Mouse (Mus musculus) embryonic stem cell, embryonic (primary cell): ENCODE results near the gene Peli2.

ENCODE experiments used
- CTCF ChIA-PET, 4 experiments: fragments of 300-600 bp in 2 of 4; fragments of 350-600 bp in 2 of 4; sonication (Branson Sonifier 250); formaldehyde crosslinking; loops; one replicate each; lab custom pipeline; 2022; ENCODE audit warnings: inconsistent platforms in 2 of 4; lab: Charles Lee
- POLR2A ChIA-PET, 4 experiments: fragments of 300-600 bp in 2 of 4; fragments of 350-600 bp in 2 of 4; sonication (Branson Sonifier 250); formaldehyde crosslinking; loops; one replicate each; lab custom pipeline; 2022; ENCODE audit warnings: antibody characterized with exemption in 4 of 4, inconsistent platforms in 1 of 4; lab: Charles Lee

Gene Peli2

DNA sequence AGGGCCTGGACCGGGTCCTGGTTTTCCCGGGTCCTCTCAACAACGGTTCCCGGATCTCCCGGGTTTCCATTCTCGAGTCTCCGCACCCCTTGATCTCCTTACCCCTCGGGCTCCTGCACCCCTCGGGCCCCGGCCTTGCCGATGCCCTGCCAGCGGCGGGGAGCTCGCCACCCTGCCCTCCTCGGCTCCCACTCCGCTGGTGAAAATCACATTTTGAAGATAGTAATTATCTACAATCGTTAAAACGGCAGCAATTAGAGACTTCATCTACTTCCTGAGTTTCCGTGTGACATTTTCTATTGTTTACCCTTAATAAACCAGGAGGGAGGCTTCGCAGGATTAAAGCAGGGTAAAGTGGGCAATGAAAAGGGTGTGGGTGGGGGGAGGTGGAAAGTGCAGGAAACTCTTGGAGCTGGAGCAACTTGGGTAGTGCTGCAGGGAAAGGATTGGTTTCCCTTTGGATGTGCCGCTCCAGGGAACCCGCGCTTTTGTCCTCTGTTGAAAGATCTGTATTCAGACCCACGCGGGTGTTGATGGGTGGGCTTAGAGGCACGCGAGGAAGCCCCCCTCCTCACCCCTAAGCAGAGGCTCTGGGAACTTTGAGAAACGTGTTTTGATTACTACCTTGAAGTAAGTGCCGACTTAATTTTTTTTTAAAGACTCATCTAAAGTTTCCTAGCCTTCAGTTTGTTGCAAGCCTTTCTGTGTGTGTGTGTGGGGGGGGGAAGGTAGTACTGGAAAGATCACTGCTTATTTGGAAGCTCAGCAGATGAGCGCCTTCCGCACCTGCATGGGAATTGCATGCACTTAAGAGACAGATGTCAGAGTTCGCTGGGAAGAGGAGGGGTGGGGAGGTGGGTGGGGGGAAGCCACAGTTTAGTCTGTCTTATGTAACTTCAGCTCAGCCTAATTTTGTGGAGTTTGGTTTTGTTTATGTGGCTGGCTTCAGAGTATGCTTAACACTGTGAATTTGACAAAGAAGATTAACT lies 1.2 kb downstream of the Peli2 start:
- CTCF ChIA-PET = interaction anchor here in 3 of 4 experiments (0.7 to 1.4 kb wide), 3 partner anchors 12 to 1035 kb away, joined by 3 to 21 read pairs (median 4); no protein-coding TSS in a partner anchor
- POLR2A ChIA-PET = interaction anchor here in 3 of 4 experiments (0.6 to 3.8 kb wide), 19 partner anchors 8 to 684 kb away, joined by 3 to 29 read pairs (median 5); no protein-coding TSS in a partner anchor

DNA sequence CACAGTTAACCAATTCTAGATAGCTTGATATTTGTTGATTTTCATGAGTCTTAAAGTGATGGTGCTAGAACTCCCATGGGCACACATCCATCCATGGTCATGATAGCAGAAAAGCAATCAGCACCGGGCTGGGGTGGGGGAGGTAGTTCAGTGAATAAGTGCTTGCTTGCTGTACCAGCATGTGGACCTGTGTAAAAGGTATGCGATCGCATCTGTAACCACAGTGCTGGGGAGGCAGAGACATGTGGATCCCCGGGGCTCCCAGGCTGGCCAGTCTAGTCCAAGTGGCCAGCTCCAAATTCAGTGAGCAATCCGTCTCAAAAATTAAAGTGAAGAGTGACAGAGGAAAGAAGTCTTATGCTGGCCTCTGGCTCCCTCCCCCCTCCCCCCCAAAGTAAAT lies 3.4 kb downstream of the Peli2 start:
- ChIA-PET POLR2A (interaction anchor here in 2 of 4 experiments (0.6 to 1.1 kb wide), 3 partner anchors 9 to 23 kb away, joined by 3 to 4 read pairs (median 4); no protein-coding TSS in a partner anchor), CTCF (no interaction called here)

DNA sequence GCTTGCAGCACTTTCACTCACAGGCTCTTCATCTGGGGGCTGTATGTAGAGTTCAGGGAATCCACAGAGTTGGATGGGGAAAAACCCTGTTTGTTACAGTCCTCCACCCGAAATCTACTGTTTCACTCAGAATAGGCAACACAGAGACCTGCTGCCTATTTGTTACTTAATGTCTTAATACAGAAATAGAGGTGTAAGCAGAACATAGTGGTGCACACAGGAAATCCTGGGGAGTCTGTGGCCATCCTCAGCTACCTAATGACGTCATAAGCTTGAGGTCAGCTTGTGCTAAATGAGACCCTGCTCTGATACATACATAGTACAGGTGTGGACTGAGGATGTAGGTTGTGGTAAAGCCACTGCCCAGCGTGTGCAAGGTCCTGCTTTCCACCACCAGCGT lies 4.2 kb downstream of the Peli2 start:
- CTCF ChIA-PET = no interaction called here
- POLR2A ChIA-PET = interaction anchor here in 1 of 4 experiments (1.4 kb wide), 1 partner anchor 9 kb away, joined by 3 read pairs; no protein-coding TSS in a partner anchor

DNA sequence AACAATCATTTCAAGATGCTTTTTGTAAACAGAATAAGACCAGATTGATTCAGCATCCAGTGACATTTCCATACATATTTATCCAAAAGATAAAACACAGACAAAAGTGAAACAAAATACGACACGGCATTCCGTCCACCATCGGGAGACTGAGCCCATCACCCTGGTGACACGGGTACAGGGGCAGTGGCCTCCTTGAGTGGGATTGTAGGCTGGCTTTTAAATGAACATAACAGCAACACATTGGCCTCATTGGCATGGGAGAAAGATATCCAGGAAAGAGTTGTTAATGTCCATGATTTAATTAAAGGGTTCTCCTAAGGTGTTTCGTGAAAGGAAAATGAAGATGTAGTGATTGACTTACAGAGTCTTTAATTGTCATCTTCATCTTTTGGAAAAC lies 5.3 kb downstream of the Peli2 start:
- CTCF ChIA-PET = no interaction called here
- POLR2A ChIA-PET = interaction anchor here in 1 of 4 experiments (1.4 kb wide), 1 partner anchor 8 kb away, joined by 3 read pairs; no protein-coding TSS in a partner anchor

DNA sequence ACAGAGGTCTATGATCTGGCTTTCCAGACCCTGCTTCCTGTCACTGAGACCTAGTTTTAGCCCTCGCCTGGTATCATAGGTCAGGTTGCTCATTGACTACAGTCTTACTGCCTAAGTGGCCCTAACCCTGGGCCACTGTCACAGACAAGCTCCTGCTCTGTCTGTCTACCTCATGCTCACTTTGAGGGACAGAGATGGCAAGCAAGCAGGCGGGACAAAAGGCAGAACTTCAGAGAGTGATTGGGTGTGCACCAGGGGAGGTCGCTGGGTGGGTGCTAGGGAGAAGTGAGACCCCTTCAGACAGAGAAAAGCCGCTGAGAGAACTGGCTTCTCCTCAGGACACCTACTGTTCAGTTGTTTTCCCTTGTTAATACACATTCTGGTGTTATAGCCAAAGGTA lies 6.3 kb downstream of the Peli2 start:
- ChIA-PET POLR2A (interaction anchor here in 2 of 4 experiments (0.6 to 1.4 kb wide), 2 partner anchors 10 to 409 kb away, joined by 4 read pairs; no protein-coding TSS in a partner anchor), CTCF (no interaction called here)

DNA sequence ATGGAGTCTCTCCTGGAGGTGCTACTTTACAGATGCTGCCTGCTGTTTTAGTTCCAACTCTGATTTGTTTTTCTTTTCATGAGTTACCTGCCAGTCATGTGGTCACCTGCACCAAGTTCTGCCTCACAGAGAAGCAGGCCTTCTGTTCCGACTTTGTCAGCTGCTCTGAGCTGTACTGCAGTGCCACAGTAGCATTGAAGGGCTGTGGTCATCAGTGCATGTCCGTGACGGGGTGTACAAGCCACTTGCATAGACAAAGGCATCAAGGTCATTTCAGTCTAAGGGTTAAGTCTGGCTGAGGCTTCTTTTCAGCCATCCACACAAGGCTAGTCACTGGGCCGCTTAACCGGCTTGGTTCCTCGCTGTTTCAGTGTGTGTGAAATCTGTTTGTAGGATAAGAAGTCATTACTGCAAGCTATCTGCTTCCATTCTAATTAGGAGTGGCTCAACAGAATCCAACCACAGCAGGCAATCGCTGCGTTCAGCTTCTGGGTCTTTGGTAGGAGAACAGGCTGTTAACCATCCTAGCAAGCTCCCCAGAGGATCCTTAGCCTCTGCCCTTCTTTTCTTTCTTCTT lies 7.1 kb downstream of the Peli2 start:
- CTCF ChIA-PET = no interaction called here
- POLR2A ChIA-PET = interaction anchor here in 1 of 4 experiments (1.4 kb wide), 1 partner anchor 9 kb away, joined by 4 read pairs; no protein-coding TSS in a partner anchor

DNA sequence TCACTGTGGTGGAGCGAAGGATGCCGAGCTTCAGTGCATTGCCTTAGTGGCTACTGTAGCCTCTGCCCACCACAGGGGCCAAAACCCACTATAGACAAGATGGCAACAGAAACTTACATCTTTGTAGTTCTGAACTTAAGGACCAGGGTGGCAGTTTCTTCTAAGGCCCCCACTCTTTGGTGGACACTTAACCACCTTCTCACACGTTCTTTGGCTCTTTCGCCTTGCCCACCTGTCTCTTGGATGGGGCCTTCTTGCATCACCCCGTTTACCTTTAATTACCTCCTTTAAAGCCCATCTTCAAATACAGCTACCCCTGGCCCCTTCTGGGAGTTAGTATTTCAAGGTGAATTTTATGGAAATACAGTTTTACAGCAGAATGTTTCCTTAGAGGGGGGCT lies 8.1 kb downstream of the Peli2 start:
- POLR2A ChIA-PET = interaction anchor here in 1 of 4 experiments (0.6 to 1.2 kb wide), 2 partner anchors 39 to 211 kb away, joined by 3 to 4 read pairs; no protein-coding TSS in a partner anchor
- CTCF ChIA-PET = no interaction called here

DNA sequence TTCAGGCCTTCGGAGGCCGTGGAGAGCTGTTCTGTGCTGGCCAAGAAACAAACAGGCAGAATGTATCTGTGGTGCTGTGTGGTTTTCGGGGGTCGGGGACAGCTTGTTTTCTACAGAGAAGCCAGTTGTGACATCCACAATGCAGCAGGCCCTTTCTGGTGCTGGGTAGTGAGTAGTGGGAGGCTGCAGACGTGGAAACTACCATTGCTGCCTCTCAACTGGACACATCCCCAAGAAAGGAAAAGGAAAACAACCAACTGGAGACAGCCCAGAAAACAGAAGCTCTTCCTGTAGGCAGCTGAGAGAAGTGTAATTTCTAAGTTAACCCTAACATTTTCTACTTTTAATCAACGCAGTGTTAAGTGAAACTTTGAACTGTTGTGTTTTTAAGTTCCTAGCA lies 9.4 kb downstream of the Peli2 start:
- ChIA-PET POLR2A (interaction anchor here in 2 of 4 experiments (1.0 to 4.1 kb wide), 7 partner anchors 8 to 51 kb away, joined by 3 to 29 read pairs (median 5); partner anchors contain the start of gene Peli2 (in 2 of the 2)), CTCF (interaction anchor here in 2 of 4 experiments (0.5 to 0.6 kb wide), 2 partner anchors 13 to 210 kb away, joined by 3 to 6 read pairs; no protein-coding TSS in a partner anchor)

DNA sequence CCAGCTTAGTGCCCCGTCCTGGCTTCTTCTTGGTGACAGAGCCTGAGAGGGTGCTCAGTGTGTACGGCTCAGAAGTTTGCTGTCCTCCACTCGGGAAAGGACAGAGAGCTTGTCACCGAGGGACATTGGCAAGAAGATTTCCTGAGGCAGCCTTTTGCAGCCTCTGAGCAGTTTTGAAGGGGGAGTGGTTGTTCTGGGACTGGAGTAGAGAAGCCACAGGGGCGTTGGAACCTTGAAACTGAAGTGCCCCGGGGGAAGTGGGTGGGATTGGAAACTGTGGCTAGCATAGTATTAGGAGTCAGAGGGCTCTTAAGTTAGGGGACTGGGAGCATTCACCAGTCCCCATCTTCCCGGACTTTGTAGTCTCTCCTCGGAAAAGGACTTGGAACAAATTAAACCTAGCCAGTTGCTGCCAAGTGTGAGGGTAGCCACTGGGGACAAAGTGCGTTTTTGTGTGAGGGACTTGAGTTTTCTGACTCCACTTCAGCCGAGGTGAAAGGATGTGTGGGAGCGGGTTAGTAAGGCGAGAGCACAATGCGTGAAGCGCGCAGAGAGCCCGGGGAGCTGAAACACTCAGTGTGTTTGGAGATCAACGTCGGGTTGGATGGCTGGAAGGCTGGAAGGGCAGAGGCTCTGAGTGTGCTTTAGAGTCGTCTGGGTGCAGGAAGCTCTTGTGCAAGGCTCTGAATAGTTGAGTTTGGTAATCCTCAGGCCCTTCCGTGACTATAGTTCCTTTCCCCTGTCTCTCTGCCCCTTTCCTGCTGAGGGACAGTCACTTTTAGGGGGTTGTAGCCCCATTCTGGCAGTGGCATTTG lies 10.3 kb downstream of the Peli2 start:
- POLR2A ChIA-PET = interaction anchor here in 3 of 4 experiments (0.5 to 4.1 kb wide), 11 partner anchors 8 to 207 kb away, joined by 3 to 29 read pairs (median 4); partner anchors contain the start of gene Peli2 (in 2 of the 3)
- CTCF ChIA-PET = no interaction called here

DNA sequence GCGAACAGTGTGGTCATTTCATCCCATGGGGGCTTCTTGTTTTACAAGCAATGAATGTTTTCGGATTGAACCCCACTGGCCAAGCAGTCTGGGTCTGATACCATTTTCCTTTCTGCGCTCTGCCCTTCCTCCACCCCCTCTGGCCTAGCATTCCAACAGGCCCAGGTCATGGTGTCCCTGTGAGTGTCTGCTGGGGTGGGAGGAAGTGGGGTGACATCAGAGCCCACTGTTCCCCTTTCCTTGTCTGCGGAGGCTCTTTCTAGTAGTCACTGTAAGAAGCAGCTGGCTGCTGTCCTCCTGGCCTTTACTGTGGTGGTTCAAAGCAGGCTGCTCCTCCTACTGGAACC lies 10.9 kb downstream of the Peli2 start:
- ChIA-PET CTCF (no interaction called here), POLR2A (interaction anchor here in 2 of 4 experiments (1.1 to 4.1 kb wide), 3 partner anchors 9 to 11 kb away, joined by 3 to 29 read pairs (median 4); partner anchors contain the start of gene Peli2 (in 1 of the 2))

DNA sequence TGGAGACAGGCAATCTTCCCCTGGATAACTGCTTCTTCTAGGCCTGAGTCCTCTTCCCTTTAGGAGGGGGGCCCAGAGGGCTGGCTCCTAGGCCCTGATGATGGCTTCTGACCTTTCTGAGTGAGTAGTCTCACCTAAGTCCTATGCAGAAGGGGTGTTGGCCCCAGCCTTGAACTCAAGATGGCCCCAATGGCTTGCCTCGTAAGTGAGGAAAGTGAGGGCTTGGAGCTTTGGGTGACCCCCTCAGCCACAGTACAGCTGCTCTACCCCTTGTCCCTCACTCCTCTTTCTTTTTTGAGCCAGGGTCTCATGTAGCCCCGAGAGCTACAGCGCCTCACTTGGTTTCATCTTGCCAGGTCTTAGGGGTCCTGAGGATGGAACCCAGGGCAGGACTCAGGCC lies 11.6 kb downstream of the Peli2 start:
- ChIA-PET POLR2A (interaction anchor here in 2 of 4 experiments (1.1 to 4.1 kb wide), 4 partner anchors 8 to 11 kb away, joined by 3 to 29 read pairs (median 6); partner anchors contain the start of gene Peli2 (in 1 of the 2)), CTCF (interaction anchor here in 2 of 4 experiments (0.6 to 0.7 kb wide), 2 partner anchors 12 to 347 kb away, joined by 3 read pairs; no protein-coding TSS in a partner anchor)

DNA sequence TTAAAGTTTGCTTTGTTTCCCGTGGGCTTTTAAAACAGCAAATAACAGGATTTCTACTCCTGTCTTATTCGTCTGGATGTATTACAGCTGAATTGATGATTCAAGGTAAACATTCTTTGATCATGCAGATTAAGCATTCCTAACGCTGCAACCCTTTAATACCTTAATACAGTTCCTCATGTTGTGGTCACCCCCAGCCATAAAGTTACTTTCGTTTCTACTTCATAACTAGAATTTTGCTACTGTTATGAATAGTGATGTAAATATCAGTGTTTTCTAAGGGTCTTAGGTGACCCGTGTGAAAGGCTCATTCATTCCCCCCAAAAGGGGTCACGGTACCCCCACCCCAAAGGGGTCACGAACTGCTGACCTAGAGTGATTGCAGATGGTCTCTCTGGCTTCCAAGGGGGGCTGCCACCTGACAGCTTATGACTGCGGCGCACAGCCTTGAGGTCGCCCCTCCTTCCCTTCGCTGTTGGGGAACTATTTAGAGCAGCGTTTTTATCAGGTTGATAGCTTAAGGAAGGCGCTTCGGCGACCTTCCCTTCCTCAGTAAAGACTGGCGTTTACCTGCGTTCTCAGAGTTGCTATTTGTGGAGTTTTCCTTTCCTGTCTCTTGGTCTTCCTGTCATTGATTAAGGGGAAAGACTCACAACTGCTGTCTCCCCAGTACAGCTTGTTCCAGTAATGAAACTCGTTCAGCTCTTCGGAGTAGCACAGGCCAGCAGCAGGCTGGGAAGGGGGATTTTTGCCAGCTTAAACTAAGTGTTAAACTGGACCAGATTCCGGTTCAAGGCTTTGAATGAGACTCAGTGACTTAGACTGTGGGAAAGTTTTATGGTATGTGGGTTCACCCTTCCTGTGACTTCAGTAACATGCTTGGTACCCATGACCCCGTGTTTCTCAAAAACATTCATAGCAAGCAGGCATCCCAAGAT lies 12.5 kb downstream of the Peli2 start:
- ChIA-PET CTCF (interaction anchor here in 2 of 4 experiments (0.6 to 1.2 kb wide), 4 partner anchors 12 to 348 kb away, joined by 3 to 4 read pairs (median 3); no protein-coding TSS in a partner anchor), POLR2A (interaction anchor here in 2 of 4 experiments (0.7 to 4.1 kb wide), 7 partner anchors 8 to 16 kb away, joined by 3 to 29 read pairs (median 4); partner anchors contain the start of gene Peli2 (in 1 of the 2))

DNA sequence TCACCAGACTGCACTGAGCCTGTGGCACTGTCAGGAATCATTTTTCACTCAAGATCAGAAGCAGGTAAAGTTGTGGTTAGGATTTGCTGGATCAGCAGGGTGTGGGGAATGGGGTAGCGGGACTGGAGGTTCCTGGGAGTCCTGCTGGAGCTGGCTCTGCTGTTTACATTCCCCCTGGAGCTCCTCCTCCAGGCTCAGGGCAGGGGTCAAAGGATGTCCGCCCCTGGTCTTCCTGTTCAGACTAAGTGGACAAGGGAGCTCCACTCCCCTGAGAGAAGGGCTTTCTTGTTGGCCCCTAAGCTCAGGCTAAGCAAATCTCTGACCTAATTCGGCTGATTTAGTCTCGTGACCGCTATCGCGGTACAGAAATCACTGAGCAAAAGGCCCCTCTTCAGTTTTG lies 13.7 kb downstream of the Peli2 start:
- ChIA-PET POLR2A (interaction anchor here in 2 of 4 experiments (0.5 to 3.3 kb wide), 6 partner anchors 9 to 277 kb away, joined by 3 to 10 read pairs (median 3); no protein-coding TSS in a partner anchor), CTCF (interaction anchor here in 3 of 4 experiments (0.8 to 1.2 kb wide), 3 partner anchors 13 to 30 kb away, joined by 3 to 4 read pairs (median 3); no protein-coding TSS in a partner anchor)

DNA sequence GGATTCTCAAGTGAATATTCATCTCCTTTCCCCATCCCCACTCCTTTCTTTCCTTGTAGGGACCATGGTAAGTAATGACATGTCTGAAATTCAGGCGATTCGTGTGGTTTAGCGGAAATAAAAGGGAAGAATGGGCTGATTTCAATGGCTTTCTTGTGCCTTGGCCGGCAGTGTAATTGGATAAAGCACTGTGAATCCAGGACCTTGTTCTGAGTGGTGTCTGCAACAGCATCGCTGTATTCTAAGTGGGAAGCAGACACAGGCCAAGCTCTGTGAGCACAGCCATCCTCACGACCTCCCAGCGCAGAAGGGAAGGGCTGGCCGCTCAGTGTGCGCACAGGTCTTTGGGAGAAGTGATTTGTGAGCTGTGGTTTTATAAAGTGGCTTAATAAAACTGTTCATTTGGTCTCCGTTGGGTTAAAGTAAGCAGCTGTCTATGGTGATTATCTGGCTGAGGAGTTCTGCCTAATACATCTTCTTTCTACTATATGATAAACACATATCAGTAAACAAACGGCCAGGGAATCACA lies 15.3 kb downstream of the Peli2 start:
- POLR2A ChIA-PET = interaction anchor here in 2 of 4 experiments (1.1 to 1.2 kb wide), 2 partner anchors 8 to 14 kb away, joined by 3 read pairs; no protein-coding TSS in a partner anchor
- CTCF ChIA-PET = interaction anchor here in 2 of 4 experiments (0.6 to 0.7 kb wide), 2 partner anchors 349 to 1047 kb away, joined by 3 read pairs; no protein-coding TSS in a partner anchor

DNA sequence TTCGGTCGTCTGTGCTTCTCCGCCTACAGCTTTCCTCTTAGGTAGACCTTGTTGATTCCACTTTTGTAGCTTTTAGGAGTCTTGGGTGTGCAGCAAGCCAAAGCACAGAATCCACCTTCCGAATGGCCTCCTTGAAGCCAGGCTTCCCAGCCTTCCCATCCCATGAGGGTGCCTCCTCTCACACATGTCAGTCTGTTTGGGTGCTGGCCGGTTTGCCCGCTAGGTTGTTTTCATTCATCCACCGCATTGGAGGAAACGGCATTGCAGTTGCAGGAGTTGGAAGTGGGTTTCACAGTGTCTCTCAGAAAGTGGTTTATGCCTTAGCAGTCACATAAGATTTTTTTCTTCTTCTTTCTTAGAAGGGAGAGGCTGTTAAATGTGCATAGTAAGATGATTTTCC lies 17.1 kb downstream of the Peli2 start:
- POLR2A ChIA-PET = interaction anchor here in 1 of 4 experiments (0.7 to 0.8 kb wide), 2 partner anchors 10 to 15 kb away, joined by 4 read pairs; no protein-coding TSS in a partner anchor
- CTCF ChIA-PET = no interaction called here

DNA sequence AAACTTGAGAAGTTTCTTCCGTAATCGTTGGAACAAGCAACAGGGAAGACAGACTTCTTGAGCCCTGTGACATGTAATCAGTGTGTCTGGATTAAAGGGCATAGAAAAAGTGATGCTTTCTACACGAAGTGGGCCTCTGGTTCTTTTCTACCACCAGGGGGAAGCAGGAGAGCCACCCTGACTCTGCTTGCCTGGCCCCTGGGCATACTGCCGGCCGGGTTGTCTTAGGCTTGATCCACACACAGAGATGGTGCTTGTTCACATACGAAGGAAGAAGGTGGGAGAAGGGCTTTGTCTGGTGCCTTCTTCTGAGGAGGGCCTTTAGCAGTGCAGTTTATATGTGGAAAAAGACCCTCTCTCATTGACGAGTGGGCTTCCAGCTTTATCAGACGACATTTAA lies 17.5 kb downstream of the Peli2 start:
- POLR2A ChIA-PET = interaction anchor here in 1 of 4 experiments (0.7 kb wide), 1 partner anchor 15 kb away, joined by 4 read pairs; no protein-coding TSS in a partner anchor
- CTCF ChIA-PET = no interaction called here
